Mouse (Mus musculus): ENCODE data around the gene Vpreb2. TPM values are rescaled to one million over a fixed set of nuclear protein-coding genes. Genes with fewer than 3 reads are reported as not detected.
"Not testable (repeated sequence)": the region's sequence is repeated elsewhere in the genome, so short reads cannot be mapped to it uniquely, and the experiment has no call there.

The Vpreb2 gene
- polyA plus RNA-seq (2012; ENCODE audit: insufficient read depth, insufficient read length, missing spikeins) = not detected in 2 replicates

- H3K4me1 ChIP-seq (ENCODE audit: control insufficient read depth, insufficient read depth, insufficient read length, low read length) = no peaks in the 10 kb centered on the region
- no peak within 1 kb of the TSS for H3K27ac ChIP-seq (replicated peaks; ENCODE audit: low read depth, low read length)
- no peak within 1 kb of the TSS for H3K4me3 ChIP-seq (ENCODE audit: insufficient read depth, low read depth, low read length)
Measured at GRCm38 (mm10) chr16:17980128-17980527, at the start of gene Vpreb2. Gene Vpreb2, plus strand, starts transcription at chr16:17980428.

- Histone ChIP-seq H3K4me1 (ENCODE audit: control insufficient read depth, insufficient read depth, insufficient read length, low read length) (peaks cover 4% of the 10 kb centered on the region), H3K4me3 (ENCODE audit: insufficient read depth, low read depth, low read length) (no peak overlapping the region), H3K27ac (replicated peaks; ENCODE audit: low read depth, low read length) (no peak overlapping the region)
Measured at GRCm38 (mm10) chr16:17931906-17932460, 48.2 kb upstream of the Vpreb2 start.

GRCm38 (mm10) chr16:17933594-17934444, 46.4 kb upstream of the Vpreb2 start:
- H3K4me1 ChIP-seq (ENCODE audit: control insufficient read depth, insufficient read depth, insufficient read length, low read length) = peaks cover 7% of the 10 kb centered on the region
- H3K4me3 ChIP-seq (ENCODE audit: insufficient read depth, low read depth, low read length) = no peak overlapping the region
- peak overlapping the region; percentile 24; the same call in 1 of the 2 replicates for H3K27ac ChIP-seq (replicated peaks; ENCODE audit: low read depth, low read length)

- no peak overlapping the region for H3K27ac ChIP-seq (replicated peaks; ENCODE audit: low read depth, low read length)
- H3K4me3 ChIP-seq (ENCODE audit: insufficient read depth, low read depth, low read length) = no peak overlapping the region
- peaks cover 7% of the 10 kb centered on the region for H3K4me1 ChIP-seq (ENCODE audit: control insufficient read depth, insufficient read depth, insufficient read length, low read length)
Measured at GRCm38 (mm10) chr16:17934445-17934910, 45.8 kb upstream of the Vpreb2 start.

- peaks cover 7% of the 10 kb centered on the region for H3K4me1 ChIP-seq (ENCODE audit: control insufficient read depth, insufficient read depth, insufficient read length, low read length)
- H3K4me3 ChIP-seq (ENCODE audit: insufficient read depth, low read depth, low read length) = no peak overlapping the region
- peak overlapping the region; percentile 75 for H3K27ac ChIP-seq (replicated peaks; ENCODE audit: low read depth, low read length)
Measured at GRCm38 (mm10) chr16:17936776-17937175, 43.5 kb upstream of the Vpreb2 start.

GRCm38 (mm10) chr16:17938187-17938586, 42.0 kb upstream of the Vpreb2 start:
- H3K4me1 ChIP-seq (ENCODE audit: control insufficient read depth, insufficient read depth, insufficient read length, low read length) = peaks cover 7% of the 10 kb centered on the region
- H3K27ac ChIP-seq (replicated peaks; ENCODE audit: low read depth, low read length) = no peak overlapping the region

GRCm38 (mm10) chr16:17938821-17939220, 41.4 kb upstream of the Vpreb2 start:
- Histone ChIP-seq H3K4me3 (ENCODE audit: insufficient read depth, low read depth, low read length) (peak overlapping the region; percentile 27; the same call in 1 of the 2 replicates), H3K4me1 (ENCODE audit: control insufficient read depth, insufficient read depth, insufficient read length, low read length) (peaks cover 7% of the 10 kb centered on the region), H3K27ac (replicated peaks; ENCODE audit: low read depth, low read length) (no peak overlapping the region)

More at GRCm38 (mm10) chr16:17938187-17938586, 42.0 kb upstream of the Vpreb2 start:
- no peak overlapping the region for H3K4me3 ChIP-seq (ENCODE audit: insufficient read depth, low read depth, low read length)

GRCm38 (mm10) chr16:17939255-17939751, 40.9 kb upstream of the Vpreb2 start:
- Histone ChIP-seq H3K4me1 (ENCODE audit: control insufficient read depth, insufficient read depth, insufficient read length, low read length) (peaks cover 7% of the 10 kb centered on the region), H3K4me3 (ENCODE audit: insufficient read depth, low read depth, low read length) (peak overlapping the region; percentile 27; the same call in 1 of the 2 replicates), H3K27ac (replicated peaks; ENCODE audit: low read depth, low read length) (no peak overlapping the region)

- H3K27ac ChIP-seq (replicated peaks; ENCODE audit: low read depth, low read length) = no peak overlapping the region
- no peak overlapping the region for H3K4me3 ChIP-seq (ENCODE audit: insufficient read depth, low read depth, low read length)
- H3K4me1 ChIP-seq (ENCODE audit: control insufficient read depth, insufficient read depth, insufficient read length, low read length) = no peaks in the 10 kb centered on the region
Measured at GRCm38 (mm10) chr16:17943466-17943865, 36.8 kb upstream of the Vpreb2 start.

GRCm38 (mm10) chr16:17945081-17945831, 35.0 kb upstream of the Vpreb2 start:
- no peak overlapping the region for H3K4me3 ChIP-seq (ENCODE audit: insufficient read depth, low read depth, low read length)
- no peaks in the 10 kb centered on the region for H3K4me1 ChIP-seq (ENCODE audit: control insufficient read depth, insufficient read depth, insufficient read length, low read length)
- H3K27ac ChIP-seq (replicated peaks; ENCODE audit: low read depth, low read length) = no peak overlapping the region

- H3K4me1 ChIP-seq (ENCODE audit: control insufficient read depth, insufficient read depth, insufficient read length, low read length) = no peaks in the 10 kb centered on the region
- H3K27ac ChIP-seq (replicated peaks; ENCODE audit: low read depth, low read length) = no peak overlapping the region
- H3K4me3 ChIP-seq (ENCODE audit: insufficient read depth, low read depth, low read length) = no peak overlapping the region
Measured at GRCm38 (mm10) chr16:17949421-17949877, 30.8 kb upstream of the Vpreb2 start.

GRCm38 (mm10) chr16:17950068-17950467, 30.2 kb upstream of the Vpreb2 start:
- no peaks in the 10 kb centered on the region for H3K4me1 ChIP-seq (ENCODE audit: control insufficient read depth, insufficient read depth, insufficient read length, low read length)
- H3K4me3 ChIP-seq (ENCODE audit: insufficient read depth, low read depth, low read length) = no peak overlapping the region
- no peak overlapping the region for H3K27ac ChIP-seq (replicated peaks; ENCODE audit: low read depth, low read length)

- H3K27ac ChIP-seq (replicated peaks; ENCODE audit: low read depth, low read length) = no peak overlapping the region
- H3K4me1 ChIP-seq (ENCODE audit: control insufficient read depth, insufficient read depth, insufficient read length, low read length) = no peaks in the 10 kb centered on the region
- no peak overlapping the region for H3K4me3 ChIP-seq (ENCODE audit: insufficient read depth, low read depth, low read length)
Measured at GRCm38 (mm10) chr16:17951618-17952017, 28.6 kb upstream of the Vpreb2 start.

GRCm38 (mm10) chr16:17956052-17956638, 24.1 kb upstream of the Vpreb2 start:
- not testable (repeated sequence) for H3K4me3 ChIP-seq (ENCODE audit: insufficient read depth, low read depth, low read length); H3K4me1 ChIP-seq (ENCODE audit: control insufficient read depth, insufficient read depth, insufficient read length, low read length); H3K27ac ChIP-seq (replicated peaks; ENCODE audit: low read depth, low read length)

All from brown adipose tissue, adult 24 weeks (tissue).